Mouse (Mus musculus) neural tube, embryonic 11.5 days (tissue): Measurements from ENCODE around the gene Fbxo9. TPM values are rescaled to one million over a fixed set of nuclear protein-coding genes. Genes with fewer than 3 reads are reported as not detected.
A peak's percentile ranks its signal among the peaks of the same experiment; 100 is the strongest.

ENCODE experiments used
- ATAC-seq: fragments of 200-750 bp; cut with Nextera tagmentation; 2 replicates; pipeline ENCODE4 v1.8.0; 2017; ENCODE audit warnings: moderate number of reproducible peaks, mild to moderate bottlenecking, moderate TSS enrichment, moderate library complexity; ENCODE audit not compliant: insufficient read depth, low FRiP score, low TSS enrichment
- DNase-seq: peaks from one replicate; pipeline ENCODE4 v3.0.0-alpha.2; 2015; ENCODE audit warnings: low spot score
- H3K27ac ChIP-seq: fragments of 300-500 bp; sonication (generic); 2 replicates; pipeline ENCODE4 v1.5.1; 2014; ENCODE audit warnings: low read depth, mild to moderate bottlenecking, low read length
- H3K27me3 ChIP-seq: fragments of 300-500 bp; sonication (generic); 2 replicates; pipeline ENCODE4 v1.6.1; 2014; ENCODE audit warnings: mild to moderate bottlenecking, low read length, mixed read lengths; ENCODE audit not compliant: control insufficient read depth, insufficient read depth
- H3K36me3 ChIP-seq: fragments of 300-500 bp; sonication (generic); 2 replicates; pipeline ENCODE4 v1.6.1; 2014; ENCODE audit warnings: mild to moderate bottlenecking, low read length, moderate library complexity, mixed read lengths; ENCODE audit not compliant: control insufficient read depth, insufficient read depth
- H3K4me1 ChIP-seq: fragments of 300-500 bp; sonication (generic); 2 replicates; pipeline ENCODE4 v1.6.1; 2014; ENCODE audit warnings: low read length, mixed read lengths; ENCODE audit not compliant: control insufficient read depth, insufficient read depth
- H3K4me2 ChIP-seq: fragments of 300-500 bp; sonication (generic); 2 replicates; pipeline ENCODE4 v1.6.1; 2014; ENCODE audit warnings: low read depth, mild to moderate bottlenecking, moderate library complexity
- H3K4me3 ChIP-seq: fragments of 300-500 bp; sonication (generic); 2 replicates; pipeline ENCODE4 v1.5.1; 2014; ENCODE audit warnings: low read depth, low read length
- H3K9ac ChIP-seq: fragments of 300-500 bp; sonication (generic); 2 replicates; pipeline ENCODE4 v1.6.1; 2014; ENCODE audit warnings: mild to moderate bottlenecking, low read length
- H3K9me3 ChIP-seq: fragments of 300-500 bp; sonication (generic); 2 replicates; pipeline ENCODE4 v1.6.1; 2016; ENCODE audit warnings: low read length; ENCODE audit not compliant: control insufficient read depth
- WGBS: fragments of 180-500 bp; shearing (Covaris S2); extraction: QIAGEN DNeasy Blood & Tissue Kit; methylation state at CpG from one replicate; pipeline ENCODE4 v1.1.7; 2014; 5-methylcytosine and 5-hydroxymethylcytosine counted together
- polyA plus RNA-seq: library from polyadenylated mRNA; unstranded; fragments of >200 nt; fragmentation: Nextera tagmentation; extraction: Ambion mirVana; gene quantifications from 2 replicates; pipeline ENCODE4 v1.2.1, GENCODE M21; 2014

The Fbxo9 gene
- polyA plus RNA-seq, 1 experiment from 2014 or later, result 38.9 TPM

DNA sequence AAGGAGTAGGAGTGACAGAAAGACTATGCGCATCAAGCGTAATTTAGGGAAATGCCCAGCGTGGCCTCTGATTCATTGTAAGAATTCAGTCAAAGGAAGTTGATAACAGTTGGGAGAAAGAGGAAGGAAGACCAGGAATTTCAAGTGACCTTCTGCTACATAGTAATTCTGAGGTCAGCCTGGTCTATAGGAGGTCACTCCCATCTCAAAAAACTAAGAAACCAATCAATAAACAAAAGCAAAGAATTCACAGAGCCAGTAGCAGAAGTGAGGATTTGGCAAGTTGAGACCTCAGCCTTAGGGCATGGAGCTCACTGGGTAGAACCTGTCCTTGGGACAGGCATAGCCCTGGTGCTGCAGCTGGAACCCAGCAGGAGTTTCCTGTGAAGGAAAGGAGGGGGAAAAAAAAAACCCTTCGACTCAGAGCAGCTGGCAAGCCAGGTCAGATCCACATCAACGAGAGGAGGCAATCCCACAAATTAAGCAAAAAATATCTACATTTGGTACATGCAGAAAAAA lies 58.4 kb downstream of the Fbxo9 start:
- ATAC-seq (no peak), DNase-seq (no peak)
- no peak overlapping the region for H3K4me3 ChIP-seq
- no peaks in the 10 kb centered on the region for H3K36me3 ChIP-seq
- H3K9me3 ChIP-seq, result no peaks in the 10 kb centered on the region
- H3K9ac ChIP-seq, result no peak overlapping the region
- no peak overlapping the region for H3K4me2 ChIP-seq
- 53% methylated on average over 5 of the region's 5 CpGs for WGBS
- no peak overlapping the region for H3K27ac ChIP-seq
- H3K27me3 ChIP-seq, result no peaks in the 10 kb centered on the region
- no peaks in the 10 kb centered on the region for H3K4me1 ChIP-seq

DNA sequence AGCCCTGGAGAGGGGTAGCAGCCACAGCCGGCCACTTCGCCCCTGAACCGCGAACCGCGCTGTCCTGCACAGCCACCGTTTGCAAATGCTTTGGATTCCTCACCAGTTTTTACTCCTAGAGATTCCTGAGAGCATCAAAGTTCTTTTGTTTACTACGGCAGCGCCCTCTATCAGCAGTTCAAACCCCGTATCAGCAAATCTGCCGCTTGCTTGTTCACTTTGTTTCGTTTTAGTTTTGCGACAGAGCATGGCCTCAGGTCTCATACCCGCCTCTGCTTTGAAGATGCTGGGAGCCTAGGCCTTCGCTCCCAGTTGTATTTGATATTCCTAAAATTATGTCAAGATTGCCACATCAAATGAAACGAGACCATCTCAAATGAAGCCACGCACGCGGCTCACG lies 62.1 kb downstream of the Fbxo9 start:
- WGBS, result 55% methylated on average over 20 of the region's 20 CpGs
- H3K27me3 ChIP-seq, result no peaks in the 10 kb centered on the region
- H3K4me1 ChIP-seq, result no peaks in the 10 kb centered on the region
- H3K27ac ChIP-seq, result no peak overlapping the region
- no peak overlapping the region for H3K4me3 ChIP-seq
- DNase-seq (no peak), ATAC-seq (no peak)
- H3K9me3 ChIP-seq, result no peaks in the 10 kb centered on the region
- H3K9ac ChIP-seq, result no peak overlapping the region
- no peaks in the 10 kb centered on the region for H3K36me3 ChIP-seq
- H3K4me2 ChIP-seq, result no peak overlapping the region

DNA sequence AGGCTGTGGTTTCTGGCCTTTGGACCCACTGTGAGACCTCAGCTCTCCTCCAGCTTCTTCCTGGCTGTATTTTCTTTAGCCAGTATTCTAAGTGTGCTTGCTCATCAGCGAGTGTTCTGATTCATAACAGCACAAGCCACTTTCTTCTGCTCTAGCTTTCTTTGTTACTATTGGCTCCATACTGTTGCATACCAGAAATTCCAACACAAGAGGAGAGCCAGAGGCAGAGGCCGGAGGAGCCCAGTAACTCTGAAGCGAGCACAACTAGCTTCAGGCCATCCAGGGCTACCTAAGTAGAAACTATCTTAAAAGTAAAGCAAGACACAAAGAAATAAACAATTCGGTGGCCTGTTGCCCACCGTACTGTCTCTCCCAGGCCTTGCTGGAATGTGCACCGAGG lies 63.7 kb downstream of the Fbxo9 start:
- Histone ChIP-seq H3K36me3 (no peaks in the 10 kb centered on the region), H3K4me1 (no peaks in the 10 kb centered on the region), H3K9me3 (no peaks in the 10 kb centered on the region), H3K4me3 (no peak overlapping the region), H3K4me2 (no peak overlapping the region), H3K27me3 (no peaks in the 10 kb centered on the region), H3K9ac (no peak overlapping the region), H3K27ac (no peak overlapping the region)
- ATAC-seq (no peak), DNase-seq (no peak)
- WGBS, result 84% methylated on average over 6 of the region's 6 CpGs

GRCm38 (mm10) chr9:78038755-78039489 lies 69.9 kb downstream of the Fbxo9 start:
- Histone ChIP-seq H3K27me3 (no peaks in the 10 kb centered on the region), H3K4me3 (no peak overlapping the region), H3K9me3 (no peaks in the 10 kb centered on the region), H3K27ac (no peak overlapping the region), H3K9ac (no peak overlapping the region), H3K36me3 (no peaks in the 10 kb centered on the region), H3K4me2 (no peak overlapping the region), H3K4me1 (no peaks in the 10 kb centered on the region)
- DNase-seq, result peak; percentile 87
- 36% methylated on average over 18 of the region's 18 CpGs for WGBS
- no peak for ATAC-seq

- Histone ChIP-seq H3K9me3 (no peaks in the 10 kb centered on the region), H3K9ac (no peak overlapping the region), H3K36me3 (no peaks in the 10 kb centered on the region), H3K4me3 (no peak overlapping the region), H3K27me3 (no peaks in the 10 kb centered on the region), H3K4me2 (no peak overlapping the region), H3K27ac (no peak overlapping the region), H3K4me1 (no peaks in the 10 kb centered on the region)
- WGBS, result 89% methylated on average over 8 of the region's 8 CpGs
- ATAC-seq (no peak), DNase-seq (no peak)
These were observed 73.0 kb downstream of the Fbxo9 start for GRCm38 (mm10) chr9:78035831-78036230.

DNA sequence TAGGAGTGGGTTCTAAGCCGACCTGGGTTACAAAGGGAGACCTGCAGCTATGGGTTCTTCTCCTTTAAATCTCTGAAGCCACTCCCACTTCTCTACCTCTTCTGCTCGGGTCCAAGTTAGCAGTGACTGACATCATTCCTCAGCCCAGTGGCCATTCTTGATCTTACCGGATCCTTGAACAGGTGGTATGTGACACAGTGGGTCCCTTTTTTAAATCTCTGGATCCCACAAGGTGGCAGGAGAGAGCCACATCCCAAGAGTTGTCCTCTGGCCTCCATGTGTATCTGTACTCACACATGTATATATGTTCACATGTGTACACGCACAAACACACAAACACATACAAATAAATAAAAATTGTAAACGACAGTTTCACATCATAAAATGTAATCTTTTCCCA lies 73.6 kb downstream of the Fbxo9 start:
- Histone ChIP-seq H3K9ac (no peak overlapping the region), H3K4me3 (no peak overlapping the region), H3K36me3 (no peaks in the 10 kb centered on the region), H3K4me1 (no peaks in the 10 kb centered on the region), H3K27me3 (no peaks in the 10 kb centered on the region), H3K27ac (no peak overlapping the region), H3K4me2 (no peak overlapping the region), H3K9me3 (no peaks in the 10 kb centered on the region)
- WGBS, result 87% methylated on average over 5 of the region's 5 CpGs
- no peak for DNase-seq
- ATAC-seq, result no peak

GRCm38 (mm10) chr9:78032930-78033329 lies 75.9 kb downstream of the Fbxo9 start:
- ATAC-seq (no peak), DNase-seq (no peak)
- H3K36me3 ChIP-seq, result no peaks in the 10 kb centered on the region
- H3K27ac ChIP-seq, result no peak overlapping the region
- H3K4me3 ChIP-seq, result no peak overlapping the region
- H3K27me3 ChIP-seq, result no peaks in the 10 kb centered on the region
- no peaks in the 10 kb centered on the region for H3K4me1 ChIP-seq
- no peaks in the 10 kb centered on the region for H3K9me3 ChIP-seq
- 89% methylated on average over 4 of the region's 4 CpGs for WGBS
- H3K9ac ChIP-seq, result no peak overlapping the region
- H3K4me2 ChIP-seq, result no peak overlapping the region

Other genes starting within 250 kb of the Fbxo9 start
- gene Elovl5, start 191.7 kb downstream of the Fbxo9 start, polyA plus RNA-seq, result 96.1 and 98.2 TPM in 2 replicates
- not detected in 2 replicates for gene Gcm1, start 57.1 kb downstream of the Fbxo9 start, polyA plus RNA-seq
- 35.9 and 36.3 TPM in 2 replicates for gene Ick, start 127 bp upstream of the Fbxo9 start, polyA plus RNA-seq
- gene Gsta4, start 73.7 kb upstream of the Fbxo9 start, polyA plus RNA-seq, result 54.3 and 72.3 TPM in 2 replicates
- gene Gsta1, start 121.6 kb upstream of the Fbxo9 start, polyA plus RNA-seq, result not detected in 2 replicates
- gene Gm3776, start 148.1 kb upstream of the Fbxo9 start, polyA plus RNA-seq, result not detected in 2 replicates
- not detected in 2 replicates for gene Gm10639, start 180.9 kb upstream of the Fbxo9 start, polyA plus RNA-seq
- gene Omt2a, start 205.7 kb upstream of the Fbxo9 start, polyA plus RNA-seq, result not detected in 2 replicates
- not detected in 2 replicates for gene Omt2b, start 218.5 kb upstream of the Fbxo9 start, polyA plus RNA-seq
- not detected in 2 replicates for gene Gsta2, start 246.7 kb upstream of the Fbxo9 start, polyA plus RNA-seq